Mouse (Mus musculus) neural tube, embryonic 14.5 days (tissue): ENCODE data around the gene Sh3bp1. TPM values are rescaled to one million over a fixed set of nuclear protein-coding genes. Genes with fewer than 3 reads are reported as not detected.
"Not testable (repeated sequence)": the region's sequence is repeated elsewhere in the genome, so short reads cannot be mapped to it uniquely, and the experiment has no call there.

Source experiments
- ATAC-seq: fragments of 200-750 bp; cut with Nextera tagmentation; 2 replicates; pipeline ENCODE4 v1.8.0; 2017; ENCODE audit warnings: low read depth, mild to moderate bottlenecking, moderate TSS enrichment, moderate library complexity
- H3K27ac ChIP-seq: fragments of 300-500 bp; sonication (generic); 2 replicates; pipeline ENCODE4 v1.5.1; 2014; ENCODE audit warnings: low read depth, mild to moderate bottlenecking, control low read depth, low read length, moderate library complexity, mixed read lengths
- H3K27me3 ChIP-seq: fragments of 300-500 bp; sonication (generic); 2 replicates; pipeline ENCODE4 v1.6.1; 2014; ENCODE audit warnings: low read length; ENCODE audit not compliant: control insufficient read depth, insufficient read depth
- H3K36me3 ChIP-seq: fragments of 300-500 bp; sonication (generic); 2 replicates; pipeline ENCODE4 v1.6.1; 2014; ENCODE audit warnings: low read length, mixed read lengths; ENCODE audit not compliant: control insufficient read depth, insufficient read depth
- H3K4me1 ChIP-seq: fragments of 300-500 bp; sonication (generic); 2 replicates; pipeline ENCODE4 v1.6.1; 2014; ENCODE audit warnings: low read length; ENCODE audit not compliant: control insufficient read depth, insufficient read depth
- H3K4me2 ChIP-seq: fragments of 300-500 bp; sonication (generic); 2 replicates; pipeline ENCODE4 v1.6.1; 2014; ENCODE audit warnings: mild to moderate bottlenecking, low read depth, low read length, control low read depth
- H3K4me3 ChIP-seq: fragments of 300-500 bp; sonication (generic); 2 replicates; pipeline ENCODE4 v1.5.1; 2014; ENCODE audit warnings: low read depth, low read length, control low read depth, mixed read lengths
- H3K9ac ChIP-seq: fragments of 300-500 bp; sonication (generic); replicated peaks from 2 replicates; pipeline ENCODE4 v1.6.1; 2014; ENCODE audit warnings: low read depth, mild to moderate bottlenecking, control low read depth, low read length, mixed read lengths
- H3K9me3 ChIP-seq: fragments of 300-500 bp; sonication (generic); 2 replicates; pipeline ENCODE4 v1.6.1; 2016; ENCODE audit warnings: low read length; ENCODE audit not compliant: control insufficient read depth
- WGBS: fragments of 180-500 bp; shearing (Covaris S2); extraction: QIAGEN DNeasy Blood & Tissue Kit; methylation state at CpG from one replicate; pipeline ENCODE4 v1.1.7; 2014; 5-methylcytosine and 5-hydroxymethylcytosine counted together
- polyA plus RNA-seq: library from polyadenylated mRNA; unstranded; fragments of >200 nt; fragmentation: Nextera tagmentation; extraction: Ambion mirVana; gene quantifications from 2 replicates; pipeline ENCODE4 v1.2.1, GENCODE M21; 2014

Sh3bp1 gene
- polyA plus RNA-seq, 1 experiment from 2014 or later: 3.4 TPM

DNA sequence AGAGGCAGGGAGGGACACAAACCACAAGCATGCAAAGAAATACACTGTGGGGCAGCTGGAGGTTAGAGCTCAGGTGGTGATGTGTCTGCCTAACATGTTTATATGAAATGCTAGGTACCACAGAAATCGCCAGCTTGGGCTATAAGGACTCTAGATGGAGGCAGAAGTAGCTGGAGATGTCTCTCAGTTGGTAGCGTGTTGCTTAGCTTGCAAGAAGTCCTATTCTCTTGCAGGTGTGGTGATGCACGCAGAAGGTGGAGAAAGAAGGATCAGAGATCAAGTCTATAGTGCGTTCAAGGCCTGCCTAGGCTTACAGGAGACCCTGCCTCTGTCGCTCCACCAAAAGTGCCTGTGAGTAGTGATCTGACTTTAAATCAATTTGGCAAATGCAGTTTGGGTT, 24.0 kb upstream of the Sh3bp1 start:
- ATAC-seq: no peak
- H3K4me3 ChIP-seq: peak overlapping the region; percentile 59; the same call in 1 of the 2 replicates

DNA sequence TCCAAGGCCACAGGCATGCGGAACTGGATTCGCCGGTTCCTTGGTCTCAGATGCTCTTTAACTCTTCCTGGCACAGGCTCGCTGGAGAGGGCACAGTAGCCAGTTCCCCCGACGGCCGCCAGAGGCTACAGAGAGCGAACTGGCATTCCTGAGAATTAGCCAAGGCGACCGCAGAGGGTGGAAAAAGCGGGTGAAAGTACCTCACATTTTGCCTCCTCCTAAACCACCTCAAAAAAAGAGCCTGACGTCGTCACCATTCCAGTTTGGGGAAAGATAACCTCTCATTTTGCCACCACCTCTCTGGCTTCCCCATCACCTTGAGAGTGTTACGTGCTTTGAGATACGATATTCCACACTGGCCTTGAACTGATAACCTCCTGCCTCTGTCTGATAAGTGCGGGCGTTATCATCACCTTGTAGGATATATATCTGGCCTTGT, 23.3 kb upstream of the Sh3bp1 start:
- peak overlapping the region; percentile 81 for H3K9ac ChIP-seq
- WGBS: 4% methylated on average over 17 of the region's 17 CpGs
- no peaks in the 10 kb centered on the region for H3K9me3 ChIP-seq
- H3K4me1 ChIP-seq: peaks cover 10% of the 10 kb centered on the region
- peak overlapping the region; percentile 59 for H3K4me3 ChIP-seq
- H3K36me3 ChIP-seq: peaks cover 6% of the 10 kb centered on the region; the same call in 1 of the 2 replicates
- peak overlapping the region; percentile 89 for H3K4me2 ChIP-seq
- no peaks in the 10 kb centered on the region for H3K27me3 ChIP-seq
- ATAC-seq: peak; percentile 29
- peak overlapping the region; percentile 99 for H3K27ac ChIP-seq

More for the DNA sequence above, 24.0 kb upstream of the Sh3bp1 start:
- Histone ChIP-seq H3K27me3 (no peaks in the 10 kb centered on the region), H3K9me3 (no peaks in the 10 kb centered on the region), H3K4me1 (peaks cover 10% of the 10 kb centered on the region), H3K9ac (no peak overlapping the region), H3K36me3 (no peaks in the 10 kb centered on the region), H3K4me2 (peak overlapping the region; percentile 89; the same call in 1 of the 2 replicates), H3K27ac (peak overlapping the region; percentile 99)
- 76% methylated on average over 5 of the region's 5 CpGs for WGBS

DNA sequence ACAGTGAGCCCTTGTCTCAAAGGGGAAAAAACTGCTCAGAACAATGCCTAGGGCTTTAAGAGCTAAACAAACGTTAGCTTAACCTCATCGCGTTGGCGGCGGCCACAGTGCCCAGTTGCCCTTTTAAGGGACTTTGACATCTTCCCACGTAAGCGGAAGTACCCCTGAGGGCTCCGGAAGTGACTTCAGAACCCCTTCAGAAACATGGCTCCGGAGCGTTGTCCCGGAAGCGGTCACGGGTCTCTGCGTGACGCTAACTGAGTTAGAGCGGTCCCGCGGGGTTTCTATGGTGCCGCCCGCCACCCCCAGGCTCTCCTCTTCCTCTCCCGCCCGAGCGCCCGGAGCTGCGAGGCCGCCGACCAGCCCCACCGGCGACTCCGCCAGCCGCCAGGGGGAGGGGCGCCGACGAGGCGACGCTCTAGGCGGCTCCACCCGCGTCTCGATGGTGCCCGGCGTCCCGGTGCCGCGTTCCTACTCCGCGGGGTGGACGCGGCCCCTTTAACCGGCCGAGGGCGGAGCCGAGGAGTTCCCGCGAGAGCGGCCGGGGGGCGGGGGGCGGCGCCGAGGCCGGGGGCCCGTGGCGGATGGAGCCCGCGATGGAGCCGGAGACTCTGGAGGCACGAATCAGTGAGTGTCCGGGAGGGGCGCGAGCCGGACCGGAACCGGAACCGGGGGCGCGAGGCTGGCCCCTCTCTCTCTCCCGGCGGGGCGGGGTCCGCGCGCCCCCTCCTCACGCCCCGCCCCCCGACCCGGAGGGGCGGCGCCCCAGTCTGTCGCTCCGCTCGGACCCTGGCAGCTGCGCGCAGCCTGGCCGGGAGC, 22.4 kb upstream of the Sh3bp1 start, which contains the start of gene Gga1:
Gene Gga1 (plus strand): TSS at position 200 of the 819 bp plus-strand sequence.
- H3K27ac ChIP-seq: peak within 1 kb of the TSS; percentile 99
- peak; percentile 86 for ATAC-seq
- H3K9me3 ChIP-seq: no peaks in the 10 kb centered on the region
- no peaks in the 10 kb centered on the region for H3K27me3 ChIP-seq
- H3K4me3 ChIP-seq: peak within 1 kb of the TSS; percentile 59
- peaks cover 11% of the 10 kb centered on the region; the same call in 1 of the 2 replicates for H3K36me3 ChIP-seq
- H3K4me1 ChIP-seq: peaks cover 10% of the 10 kb centered on the region
- peak within 1 kb of the TSS; percentile 81 for H3K9ac ChIP-seq
- peak within 1 kb of the TSS; percentile 89 for H3K4me2 ChIP-seq
- under 1% methylated on average over 73 of the region's 95 CpGs for WGBS

DNA sequence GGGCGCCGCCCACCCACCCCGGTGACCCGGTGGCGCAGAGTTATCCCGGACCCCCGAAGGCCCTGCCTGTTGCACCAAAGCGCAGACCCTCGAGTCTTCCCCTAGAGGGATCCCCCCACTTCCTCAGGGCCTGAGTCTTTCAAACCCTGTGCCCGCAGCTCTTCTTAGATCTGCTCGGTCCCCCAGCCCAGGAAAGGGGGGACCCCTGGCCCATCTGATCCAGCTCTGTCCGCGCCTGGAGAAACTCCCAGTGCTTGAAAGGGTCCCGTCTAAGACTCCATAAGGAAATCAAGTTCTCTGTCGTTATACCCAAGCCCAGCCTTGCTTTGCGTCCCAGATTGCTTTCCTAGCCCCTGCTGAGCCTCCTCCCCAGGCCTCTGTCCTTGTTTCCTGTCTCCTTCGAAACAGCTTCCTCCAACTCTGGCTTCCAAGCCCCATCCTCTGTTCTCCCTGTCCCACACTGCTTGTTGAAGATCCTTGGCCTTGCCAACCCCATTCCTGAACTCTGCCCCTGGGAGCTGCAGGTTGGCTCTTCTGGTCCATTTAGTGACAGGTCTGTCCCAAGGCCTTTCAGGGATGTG, 21.7 kb upstream of the Sh3bp1 start:
- Histone ChIP-seq H3K9ac (peak overlapping the region; percentile 81), H3K4me3 (peak overlapping the region; percentile 59), H3K4me2 (peak overlapping the region; percentile 89), H3K4me1 (peaks cover 10% of the 10 kb centered on the region), H3K9me3 (no peaks in the 10 kb centered on the region), H3K36me3 (peaks cover 11% of the 10 kb centered on the region; the same call in 1 of the 2 replicates), H3K27me3 (no peaks in the 10 kb centered on the region), H3K27ac (peak overlapping the region; percentile 99)
- no peak; the same call in 1 of the 2 replicates for ATAC-seq
- WGBS: 1% methylated on average over 10 of the region's 17 CpGs

- not testable (repeated sequence) for H3K4me2 ChIP-seq, H3K4me3 ChIP-seq, H3K27ac ChIP-seq, H3K9ac ChIP-seq, H3K27me3 ChIP-seq, ATAC-seq, H3K9me3 ChIP-seq
- peaks cover 10% of the 10 kb centered on the region for H3K4me1 ChIP-seq
- 75% methylated on average over 7 of the region's 7 CpGs for WGBS
- H3K36me3 ChIP-seq: peaks cover 19% of the 10 kb centered on the region
These were observed 20.6 kb upstream of the Sh3bp1 start for GRCm38 (mm10) chr15:78878792-78879516.

- no peak overlapping the region for H3K27ac ChIP-seq
- 94% methylated on average over 8 of the region's 8 CpGs for WGBS
- no peak overlapping the region for H3K4me3 ChIP-seq
- no peaks in the 10 kb centered on the region for H3K9me3 ChIP-seq
- peaks cover 10% of the 10 kb centered on the region for H3K4me1 ChIP-seq
- no peak for ATAC-seq
- H3K4me2 ChIP-seq: no peak overlapping the region
- H3K36me3 ChIP-seq: peaks cover 29% of the 10 kb centered on the region
- H3K27me3 ChIP-seq: no peaks in the 10 kb centered on the region
- H3K9ac ChIP-seq: no peak overlapping the region
These were observed 19.1 kb upstream of the Sh3bp1 start for GRCm38 (mm10) chr15:78880432-78880831.

- H3K9ac ChIP-seq: no peak overlapping the region
- H3K27me3 ChIP-seq: no peaks in the 10 kb centered on the region
- H3K4me1 ChIP-seq: peaks cover 4% of the 10 kb centered on the region
- no peak for ATAC-seq
- H3K4me2 ChIP-seq: no peak overlapping the region
- no peaks in the 10 kb centered on the region for H3K9me3 ChIP-seq
- H3K4me3 ChIP-seq: no peak overlapping the region
- no peak overlapping the region for H3K27ac ChIP-seq
- peaks cover 36% of the 10 kb centered on the region for H3K36me3 ChIP-seq
- 87% methylated on average over 3 of the region's 3 CpGs for WGBS
These were observed 17.7 kb upstream of the Sh3bp1 start for GRCm38 (mm10) chr15:78881828-78882227.

DNA sequence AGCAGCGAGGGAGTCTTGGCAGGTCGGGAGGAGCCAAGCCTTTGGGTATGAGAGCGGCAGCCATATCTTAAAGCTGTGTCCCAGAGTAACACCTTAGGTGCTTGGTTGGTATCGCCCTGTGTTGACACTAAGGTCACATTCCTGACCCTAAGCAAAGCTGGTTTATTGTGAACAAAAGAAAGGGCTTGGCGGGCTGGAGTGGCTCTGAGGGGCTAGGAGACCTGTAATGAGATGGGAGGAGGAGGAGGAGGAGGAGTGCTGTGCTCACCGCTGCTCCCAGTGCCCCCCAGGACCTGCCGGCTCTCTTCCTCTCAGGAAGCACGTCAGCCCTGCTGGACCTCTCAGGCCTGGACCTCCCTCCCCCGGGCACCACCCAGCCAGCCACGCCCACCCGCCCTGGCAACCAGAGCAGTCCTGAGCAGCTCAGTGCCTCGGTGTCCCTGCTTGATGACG, 10.1 kb upstream of the Sh3bp1 start:
- ATAC-seq: no peak

More for the DNA sequence above, 10.1 kb upstream of the Sh3bp1 start:
- Histone ChIP-seq H3K27me3 (no peaks in the 10 kb centered on the region), H3K9ac (no peak overlapping the region), H3K27ac (no peak overlapping the region), H3K4me3 (no peak overlapping the region), H3K9me3 (no peaks in the 10 kb centered on the region), H3K36me3 (peaks cover 54% of the 10 kb centered on the region), H3K4me1 (no peaks in the 10 kb centered on the region), H3K4me2 (no peak overlapping the region)
- 37% methylated on average over 13 of the region's 13 CpGs for WGBS
